Mouse (Mus musculus): ENCODE measurements around the gene Thbs3.

GRCm38 (mm10) chr3:89210162-89210561 is 4.8 kb upstream of the Thbs3 start:
- TF ChIP-seq CTCF (IDR thresholded peaks at IDR 0.05; ENCODE audit: low read depth), result no peak
- no peak for TF ChIP-seq EP300 (IDR thresholded peaks at IDR 0.05; ENCODE audit: low read depth)

Data from liver, embryonic 14.5 days (tissue).